Mouse (Mus musculus) layer of hippocampus, adult 18-20 months (tissue): ENCODE measurements around the gene Eefsec. TPM values are rescaled to one million over a fixed set of nuclear protein-coding genes. Genes with fewer than 3 reads are reported as not detected.
A peak's percentile ranks its signal among the peaks of the same experiment; 100 is the strongest.

Experiments used
- DNase-seq, 2 experiments: peaks; one replicate each; pipeline ENCODE4 v3.0.0; 2022; ENCODE audit warnings: low spot score in 2 of 2
- total RNA-seq, 2 experiments: library from RNA; stranded (reverse); gene quantifications; 2 replicates each; pipeline ENCODE4 v1.2.3; 2021

Eefsec gene
- total RNA-seq, 2 experiments from 2014 or later, result 21.9 to 24.7 TPM

DNA sequence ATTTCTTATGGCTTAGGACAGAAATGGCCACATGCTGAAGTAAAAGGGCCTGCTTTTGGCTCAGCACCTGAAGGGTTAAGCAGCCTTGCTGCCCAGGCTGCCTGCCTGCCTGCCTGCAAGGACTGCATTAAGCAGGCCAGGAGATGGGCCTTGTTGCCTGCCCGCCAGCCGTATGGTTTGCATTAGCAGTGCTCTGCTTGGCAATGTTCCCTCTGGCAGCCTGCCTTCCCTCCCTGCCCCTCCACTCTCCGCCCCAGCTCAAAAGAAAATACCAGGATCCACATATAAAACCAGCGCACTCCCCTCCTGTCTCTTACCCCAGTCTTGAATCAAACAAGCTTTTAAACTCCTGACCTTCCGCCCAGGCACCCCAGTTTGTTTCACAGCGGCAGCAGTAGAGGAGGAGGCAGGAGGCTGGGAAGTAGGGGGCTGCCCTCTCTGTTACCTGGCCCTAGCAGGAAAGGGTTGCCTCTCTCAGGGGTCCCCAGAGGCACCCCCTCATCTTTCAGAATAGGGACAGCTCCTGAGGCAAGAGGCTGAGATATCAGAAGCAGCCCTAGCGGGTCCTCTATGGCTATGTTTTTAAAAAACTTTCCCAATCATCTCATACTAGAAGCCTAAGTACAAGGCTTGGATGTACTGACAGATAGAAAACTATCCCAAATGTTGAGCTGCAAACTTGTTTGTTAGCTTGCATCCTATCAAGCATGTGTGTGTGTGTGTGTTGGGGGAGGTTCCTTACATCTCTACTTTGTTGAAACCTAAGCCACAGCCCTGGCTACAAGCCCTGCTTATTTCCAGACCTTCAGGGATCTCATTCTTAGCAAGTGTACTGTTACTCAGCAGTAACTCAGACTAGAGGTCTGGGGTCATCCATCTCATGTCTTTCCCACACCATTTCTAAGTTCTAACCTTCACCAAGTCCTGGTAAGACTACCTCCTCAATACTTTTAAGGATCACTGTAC, 102.6 kb downstream of the Eefsec start:
- peak; percentile 70 to 81 for DNase-seq

DNA sequence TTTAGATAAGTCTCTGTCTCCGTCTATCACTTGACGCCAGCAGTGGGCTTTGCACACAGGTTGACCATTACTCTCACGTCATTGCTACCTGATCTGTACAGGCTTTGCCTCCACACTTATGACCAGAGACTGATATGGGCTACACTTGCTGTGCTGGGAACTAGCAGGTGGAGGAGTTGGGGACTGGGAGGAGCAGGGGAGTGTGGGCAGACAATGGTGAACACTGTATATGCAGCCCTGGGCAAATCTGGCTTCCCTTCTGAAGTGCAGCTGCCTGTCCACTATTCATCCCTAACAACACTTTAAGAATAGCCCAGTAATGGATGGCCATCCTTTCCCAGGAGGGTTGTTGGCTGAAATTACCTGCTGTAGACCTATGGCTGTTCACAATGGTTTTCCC, 103.4 kb downstream of the Eefsec start:
- DNase-seq, result no peak

DNA sequence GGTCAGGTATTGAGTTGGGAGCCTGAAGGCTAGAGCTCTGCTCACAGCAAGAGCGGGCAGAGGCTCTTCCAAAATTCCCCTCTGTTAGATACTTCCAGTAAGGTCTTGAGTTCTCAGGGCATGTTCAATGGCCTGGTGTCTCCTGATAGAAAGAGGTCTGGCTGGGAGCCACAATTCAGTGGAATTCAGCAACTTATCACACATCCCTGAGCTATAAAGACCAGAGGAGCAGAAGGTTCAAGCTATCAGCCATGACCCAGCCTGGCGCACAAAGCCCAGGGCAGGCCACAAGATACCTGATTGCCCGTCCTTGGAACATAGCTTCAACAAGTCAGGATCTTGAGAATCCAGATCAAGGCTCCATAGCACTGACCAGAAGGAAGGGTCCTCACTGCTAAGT, 105.2 kb downstream of the Eefsec start:
- DNase-seq, result no peak

DNA sequence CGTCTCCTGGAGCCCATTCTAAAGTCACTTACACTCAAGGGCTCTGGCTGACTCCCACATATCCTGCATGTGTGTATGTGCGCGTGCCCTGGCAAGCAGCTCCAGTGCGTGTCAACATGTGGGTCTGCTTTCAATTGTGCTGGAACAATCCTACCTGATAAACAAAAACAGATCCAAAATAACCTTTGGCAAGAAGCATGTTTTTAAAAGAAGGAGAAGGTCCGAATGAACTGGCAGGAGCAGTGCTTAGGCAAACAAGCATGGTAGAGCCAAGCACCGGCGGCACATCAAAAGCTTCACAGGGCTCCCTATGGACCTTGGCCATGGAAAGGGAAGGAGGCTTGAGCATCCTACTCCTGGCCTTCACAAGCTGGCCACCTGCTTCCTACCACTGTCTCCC, 105.6 kb downstream of the Eefsec start:
- DNase-seq, result no peak

DNA sequence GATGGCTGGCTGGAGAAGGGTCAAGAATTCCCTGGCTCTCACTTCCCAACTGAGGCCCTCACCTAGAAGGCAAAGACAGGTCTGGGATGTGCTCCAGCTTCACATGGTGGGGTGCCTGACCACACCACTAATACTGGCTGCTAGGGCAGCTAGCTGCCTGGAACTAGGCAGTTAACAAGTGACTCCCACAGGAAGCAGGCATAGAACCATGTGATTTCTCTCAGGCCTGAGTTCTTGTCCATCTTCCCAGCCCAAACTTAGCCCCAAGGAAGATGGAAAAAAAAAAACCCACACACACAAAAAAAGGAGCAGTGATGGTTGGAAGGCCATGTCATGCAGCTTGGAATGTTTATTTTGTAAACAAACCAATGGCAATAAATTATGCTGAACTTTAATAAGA, 117.0 kb downstream of the Eefsec start:
- DNase-seq, result no peak

DNA sequence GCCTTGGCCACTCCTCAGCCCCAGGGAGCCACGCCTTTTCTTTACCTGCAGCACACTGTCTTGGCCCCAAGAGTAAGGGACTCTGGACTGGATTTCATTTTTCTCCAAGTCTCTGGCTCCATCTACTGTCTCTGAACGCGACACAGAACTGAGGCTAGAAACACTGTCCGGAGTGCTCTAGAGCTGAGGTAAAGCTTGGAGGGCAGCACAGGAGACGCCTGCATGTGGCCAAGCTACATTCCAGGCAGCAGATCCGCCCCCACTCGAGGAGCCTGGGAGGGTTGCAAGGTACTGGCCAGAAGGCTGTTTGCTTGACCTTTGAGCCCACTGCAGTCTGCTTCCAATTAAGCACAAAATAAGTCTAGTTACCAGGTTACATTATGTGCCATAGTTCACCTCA, 124.5 kb downstream of the Eefsec start:
- peak in 1 of 2 experiments; percentile 9 for DNase-seq

DNA sequence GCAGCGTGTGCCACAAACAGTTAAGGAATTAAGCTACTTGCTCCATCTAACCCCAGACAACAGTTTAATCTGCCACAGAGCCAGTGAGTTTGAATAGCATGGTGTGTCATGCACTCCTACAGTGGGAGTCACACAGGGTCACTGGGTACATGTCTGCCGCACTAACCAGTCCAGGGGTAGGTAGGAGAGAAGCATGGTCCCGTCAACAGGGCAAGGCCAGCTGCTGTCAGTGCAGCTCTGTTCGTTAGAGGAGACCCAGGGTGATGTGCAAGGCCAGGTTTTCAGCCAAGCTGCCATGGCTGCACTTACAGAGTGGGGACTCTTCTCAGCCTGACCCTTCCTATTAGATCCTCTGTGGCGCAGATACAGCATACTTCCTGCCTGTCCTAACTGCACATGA, 125.1 kb downstream of the Eefsec start:
- no peak for DNase-seq

DNA sequence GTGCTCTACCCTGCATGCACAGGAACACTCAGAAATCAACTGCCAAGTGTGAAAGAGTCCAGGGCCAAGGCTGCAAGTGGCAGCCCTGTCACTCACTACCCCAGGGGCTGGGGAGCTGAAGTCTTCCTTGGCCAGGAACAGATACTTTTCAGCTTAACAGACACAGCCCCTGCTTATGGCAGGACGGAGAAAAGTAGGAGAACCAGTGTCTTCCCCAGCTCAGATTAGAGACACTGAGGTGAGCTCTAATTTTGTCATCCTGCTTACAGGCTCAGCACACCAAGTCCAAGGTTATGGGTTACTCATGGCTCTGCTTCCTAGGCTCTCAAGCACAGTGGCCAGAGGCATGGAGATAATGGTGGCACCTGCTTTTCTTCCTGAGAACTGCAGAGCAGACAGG, 126.6 kb downstream of the Eefsec start:
- DNase-seq, result no peak

DNA sequence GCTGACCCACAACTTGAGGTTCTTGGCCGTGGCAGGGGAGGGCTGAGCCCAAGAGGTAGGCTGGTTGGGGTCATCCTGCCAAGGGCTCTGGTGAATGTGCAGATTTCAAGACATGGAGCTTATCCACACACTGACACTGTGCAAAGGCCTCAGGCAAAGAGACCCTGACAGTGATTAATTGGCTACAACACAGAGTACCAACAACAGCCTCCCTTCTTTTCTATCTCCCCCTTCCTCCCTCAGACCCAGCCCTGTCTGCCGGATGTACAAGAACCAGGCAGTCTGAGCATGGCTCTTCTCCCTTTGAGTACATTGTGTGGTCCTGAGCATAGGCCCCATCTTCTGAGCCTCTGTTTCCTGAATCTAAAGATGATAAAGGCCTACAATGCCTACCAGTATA, 131.0 kb downstream of the Eefsec start:
- DNase-seq, result no peak

DNA sequence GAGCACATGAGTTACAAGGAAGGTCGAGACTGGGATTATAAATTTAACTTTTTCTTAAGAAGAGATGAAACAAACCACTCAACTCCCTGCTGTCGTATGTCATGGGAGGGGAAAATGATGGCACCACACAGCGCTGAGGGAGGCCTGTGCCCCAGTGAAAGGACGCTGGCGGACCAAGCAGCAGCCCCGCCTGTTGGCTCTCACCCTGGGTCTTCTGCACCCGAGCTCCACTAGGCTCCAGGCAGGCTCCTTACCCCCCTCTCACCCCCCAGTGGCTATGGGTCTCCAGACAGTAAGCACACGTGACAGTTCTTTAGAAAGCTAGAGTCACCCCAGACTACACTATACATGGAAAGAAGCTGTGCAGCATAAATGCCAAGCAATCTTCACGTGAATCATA, 132.4 kb downstream of the Eefsec start:
- DNase-seq, result no peak

DNA sequence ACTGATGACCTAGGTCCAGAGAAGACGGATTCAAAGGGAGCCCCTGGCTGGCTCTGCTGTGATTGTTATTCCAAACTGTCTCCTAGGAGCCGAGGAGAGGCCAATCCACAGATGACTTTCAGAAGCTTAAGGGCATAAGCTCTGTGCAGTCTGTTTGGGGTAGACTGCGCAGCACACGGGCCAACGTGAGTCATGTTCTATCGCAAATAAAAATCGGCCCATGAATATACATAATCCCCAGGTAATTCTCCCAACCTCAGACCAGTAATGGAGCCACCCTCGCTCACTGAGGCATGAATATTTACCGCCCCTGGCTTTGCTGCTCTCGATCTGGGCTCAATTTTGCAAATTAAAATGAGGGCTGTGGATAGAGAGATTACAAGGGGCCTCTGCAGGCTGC, 134.7 kb downstream of the Eefsec start:
- no peak for DNase-seq

DNA sequence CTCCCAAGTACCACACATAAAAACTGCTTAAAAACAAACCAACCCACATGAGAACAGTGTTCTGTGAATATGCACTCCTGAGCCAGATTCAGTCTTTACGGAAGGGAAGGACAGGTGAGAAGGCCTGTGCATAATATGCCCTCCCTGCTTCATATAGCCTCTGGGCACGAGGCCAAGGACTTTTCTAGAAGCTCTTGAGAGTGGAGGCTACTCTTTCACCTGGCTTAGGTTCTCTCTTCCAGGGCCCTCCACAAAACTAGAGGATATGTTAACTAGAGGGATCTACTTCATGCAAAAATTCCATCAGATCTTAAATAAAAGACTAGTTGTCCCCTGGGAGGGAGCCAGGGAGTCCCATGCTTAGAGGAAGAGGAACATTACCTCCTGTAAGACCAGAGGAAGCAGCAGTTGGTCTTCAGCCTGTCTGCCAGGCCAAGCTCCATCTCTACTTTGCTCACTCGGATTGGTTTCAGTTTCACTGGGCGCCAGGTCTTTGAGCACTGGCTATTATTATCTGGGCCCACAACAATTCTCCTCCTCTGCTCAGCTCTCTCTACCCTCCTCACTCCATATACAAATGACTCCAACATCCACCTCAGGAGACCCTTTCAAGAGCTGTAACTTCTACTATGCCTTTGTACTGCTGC, 140.1 kb downstream of the Eefsec start:
- DNase-seq, result no peak

DNA sequence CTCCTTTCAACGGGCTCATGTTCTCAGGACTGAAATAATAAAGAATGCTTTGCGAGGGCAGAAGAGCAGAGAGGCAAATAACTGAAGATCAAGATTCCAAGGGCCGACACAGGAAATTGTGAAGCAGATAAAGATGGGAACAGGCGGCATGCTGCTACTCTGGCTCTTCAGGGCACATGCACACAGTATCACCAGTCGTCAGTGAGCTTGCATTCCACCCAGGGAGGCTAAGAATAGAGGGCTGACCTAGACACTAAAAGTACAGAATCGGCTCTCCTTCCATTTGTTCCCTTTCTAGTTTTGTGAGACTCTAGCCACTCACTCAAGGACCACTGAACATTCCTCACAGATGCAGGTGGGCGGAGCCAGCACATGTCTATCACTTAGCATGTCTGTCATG, 145.1 kb downstream of the Eefsec start:
- DNase-seq, result no peak

DNA sequence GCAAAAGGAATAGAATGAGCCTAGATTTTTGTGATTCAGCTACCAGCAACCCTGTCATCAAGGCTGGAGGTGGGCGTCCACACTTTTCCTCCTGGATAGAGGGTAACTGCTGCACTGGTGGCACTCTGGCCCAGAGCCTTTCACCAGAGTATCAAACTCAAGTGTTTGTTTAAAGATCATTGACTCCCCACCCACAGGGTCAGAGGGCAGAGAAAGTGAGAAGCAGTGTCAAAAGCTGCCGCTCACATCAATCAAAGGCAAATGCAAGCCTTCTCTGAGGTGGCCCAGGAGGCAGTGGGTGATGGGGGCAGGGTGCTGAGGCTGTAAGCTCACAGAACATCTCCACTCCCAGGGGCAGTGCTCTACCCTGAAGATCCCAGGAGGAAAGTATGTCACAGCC, 146.8 kb downstream of the Eefsec start:
- DNase-seq, result no peak

DNA sequence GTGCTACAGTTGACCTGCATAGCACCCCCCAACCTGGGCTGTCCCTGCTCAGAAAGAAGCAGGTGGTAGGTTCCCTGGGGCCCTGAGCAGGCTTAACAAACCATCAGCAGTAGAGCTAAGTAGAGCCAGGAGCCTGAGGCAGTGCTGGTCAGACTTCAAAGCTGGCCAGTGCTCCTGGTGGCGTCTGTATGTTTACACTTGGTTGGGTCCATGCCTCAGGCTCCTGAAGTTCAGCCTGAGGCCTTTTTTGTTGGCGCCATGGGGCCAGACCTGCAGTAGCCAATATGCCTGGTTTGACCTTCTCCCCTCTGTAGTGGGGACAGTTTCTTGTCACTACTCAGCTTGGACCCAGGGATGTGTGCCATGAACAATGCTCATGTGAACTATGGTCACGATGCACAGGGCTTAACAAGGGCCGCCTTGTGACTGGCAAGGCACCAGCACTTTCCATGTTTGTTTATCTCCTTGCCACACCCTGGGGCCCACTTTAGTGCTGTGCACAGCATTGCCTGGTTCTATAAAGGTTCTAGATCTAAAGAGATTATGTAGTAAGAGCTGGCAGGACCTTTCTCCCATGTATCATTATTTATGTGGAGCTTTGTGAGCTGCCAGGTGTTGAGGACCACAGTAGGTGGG, 153.9 kb downstream of the Eefsec start:
- DNase-seq, result no peak

DNA sequence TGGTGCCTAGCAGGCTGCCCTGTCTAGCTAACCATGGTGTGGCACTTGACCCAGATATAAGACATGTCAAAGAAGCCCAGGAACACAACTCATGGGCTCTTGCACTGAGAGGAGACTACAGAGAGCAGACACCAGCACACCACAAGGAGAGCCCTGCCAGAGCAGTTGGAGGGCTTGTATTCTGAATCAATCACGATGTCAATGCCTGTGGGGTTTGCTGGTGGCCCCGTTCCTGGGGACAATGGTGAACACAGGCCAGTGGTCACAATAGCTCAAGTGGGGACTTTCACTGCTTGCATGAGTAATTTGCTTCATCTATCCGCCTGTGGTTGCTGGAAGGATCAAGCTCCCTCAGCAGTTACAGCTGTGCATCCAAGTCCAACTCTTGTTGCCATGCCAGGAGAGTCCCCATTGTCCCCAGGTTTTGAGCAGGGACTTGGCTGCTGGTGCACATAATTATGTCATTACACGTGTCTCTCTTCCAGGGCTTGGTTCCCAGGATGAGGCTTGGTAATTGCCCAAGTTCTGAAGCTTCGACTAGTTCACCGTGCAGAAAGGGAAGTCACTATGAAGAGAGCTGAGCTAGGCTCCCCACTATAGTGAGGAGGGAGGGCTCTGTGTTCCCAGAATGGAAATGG, 156.1 kb downstream of the Eefsec start:
- DNase-seq, result peak; percentile 59 to 64

DNA sequence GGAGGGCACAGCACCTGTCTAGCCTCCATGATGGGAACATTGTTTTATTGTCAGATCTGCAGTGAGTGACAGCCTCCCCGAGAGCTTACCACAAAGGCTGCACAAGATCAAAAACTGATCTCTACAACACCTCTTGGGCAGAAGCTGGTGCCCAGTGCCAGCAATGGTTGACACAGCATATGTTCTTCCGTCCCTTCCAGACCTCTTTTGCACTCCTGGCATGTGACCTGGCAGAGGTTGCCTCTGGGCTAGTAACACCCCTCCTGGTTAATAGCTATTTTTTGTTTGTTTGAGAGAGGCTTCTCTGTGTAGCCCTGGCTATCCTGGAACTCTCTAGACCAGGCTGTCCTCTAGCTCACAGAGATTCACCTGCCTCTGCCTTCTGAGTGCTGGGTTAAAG, 168.2 kb downstream of the Eefsec start:
- no peak for DNase-seq

DNA sequence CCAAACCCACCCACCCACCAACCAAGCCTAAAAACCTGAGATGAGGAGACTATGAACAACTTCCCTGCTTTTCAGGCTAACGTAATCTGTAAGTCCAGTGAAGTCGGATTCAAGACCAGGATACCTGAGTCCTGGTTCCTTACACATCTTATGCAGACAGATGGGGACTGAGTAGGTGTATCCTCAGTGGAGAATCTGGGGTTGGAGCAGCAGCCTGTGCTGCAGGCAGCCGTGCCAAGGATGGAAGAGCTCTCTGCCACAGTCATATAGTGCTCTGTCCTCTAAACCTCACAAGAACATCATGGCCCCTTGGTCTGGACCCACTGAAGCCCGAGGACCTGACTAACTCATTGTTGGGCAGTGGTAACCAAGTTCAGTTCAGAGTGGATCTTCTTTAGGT, 169.1 kb downstream of the Eefsec start:
- DNase-seq, result no peak

DNA sequence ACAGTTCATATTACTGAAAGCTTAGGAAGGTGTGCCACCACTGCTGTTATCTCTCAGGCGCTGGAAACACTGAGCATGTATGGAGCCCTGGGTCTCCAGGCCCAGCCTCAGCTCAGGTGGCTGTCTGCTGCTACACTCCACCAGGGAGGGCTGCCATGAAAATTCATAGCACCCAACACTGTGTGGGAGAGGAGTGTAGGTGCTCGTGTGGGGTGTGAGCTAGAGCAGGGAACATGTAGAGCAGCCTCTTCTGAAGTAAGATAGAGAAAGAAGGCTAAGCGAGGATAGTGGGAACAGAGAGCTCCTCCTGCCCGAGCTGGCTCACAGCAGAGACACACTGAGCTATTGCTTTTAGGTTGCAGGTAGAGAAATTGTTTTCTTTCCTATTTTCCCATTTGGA, 170.1 kb downstream of the Eefsec start:
- peak in 1 of 2 experiments; percentile 34 for DNase-seq

DNA sequence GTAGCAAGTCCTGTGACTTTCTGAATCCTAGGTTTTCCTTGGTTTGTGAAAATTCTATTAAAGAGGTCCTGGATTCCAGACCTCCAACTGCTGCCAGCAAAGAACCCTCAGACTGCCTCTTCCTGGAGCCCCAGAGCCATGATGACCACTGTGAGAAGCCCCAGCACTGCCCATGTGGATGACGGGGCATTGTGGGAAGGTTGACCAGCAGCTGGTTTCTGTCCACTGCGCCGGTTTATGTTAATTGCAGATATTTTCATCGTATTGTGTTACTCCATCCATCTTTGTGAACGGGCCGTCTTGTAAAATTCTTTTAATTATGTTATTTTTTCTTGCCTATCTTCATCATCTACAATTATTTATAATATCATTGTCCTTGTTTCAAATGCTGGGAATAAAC, 171.7 kb downstream of the Eefsec start:
- DNase-seq, result no peak

DNA sequence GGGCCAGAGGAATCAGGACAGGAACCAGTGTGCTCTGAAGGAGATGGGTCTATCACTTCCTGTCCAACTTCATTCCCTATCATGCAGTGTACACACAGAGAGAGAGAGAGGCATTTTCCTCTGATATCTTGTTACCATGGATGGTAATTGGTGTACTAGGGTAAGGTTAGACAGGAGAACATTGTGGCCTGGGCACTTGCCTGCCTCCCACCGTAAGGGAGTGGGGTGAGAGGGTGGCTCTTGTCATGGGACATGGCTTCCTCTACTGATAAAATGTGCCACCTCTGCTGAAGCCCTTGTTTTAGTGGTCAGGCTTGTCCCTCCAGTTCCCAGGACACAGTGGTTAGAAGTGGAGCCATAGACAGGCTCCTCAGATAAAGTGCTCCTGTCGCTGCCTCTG, 178.4 kb downstream of the Eefsec start:
- DNase-seq, result no peak

DNA sequence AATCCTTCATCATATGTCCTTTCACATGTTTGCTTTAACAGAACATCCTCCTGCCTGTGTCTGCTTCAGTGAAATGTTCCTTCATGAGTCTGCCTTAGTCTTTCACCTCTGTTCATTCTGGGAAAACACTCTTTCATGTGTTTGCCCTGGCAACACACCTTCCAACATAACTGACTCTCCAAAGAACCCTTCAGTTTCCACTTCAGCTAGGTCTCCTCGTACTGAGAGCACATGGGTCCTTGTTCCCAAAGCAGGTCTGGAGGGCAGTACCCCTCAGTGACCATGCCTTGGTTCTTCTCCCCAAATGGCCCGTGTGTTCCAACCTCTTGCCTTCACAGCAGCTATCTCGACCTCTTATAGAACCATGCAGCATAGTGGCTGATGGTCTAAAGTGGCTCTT, 179.3 kb downstream of the Eefsec start:
- DNase-seq, result no peak
